Comparison of ENCODE assay signal across 9 mouse cellular contexts in genomic region chr4:148463208-148463960, GRCm38 (mm10). TPM values are rescaled to one million over a fixed set of nuclear protein-coding genes. Genes with fewer than 3 reads are reported as not detected.
DNase-seq lines count a peak whose midpoint lies in the region; ATAC-seq and TF ChIP-seq lines count a peak whose summit lies in the region.
"Had no signal": no experiment of that assay in that cellular context is flagged by ENCODE, and none has a peak within 500 bp of the region (broad histone marks: within the 10 kb centered on the region; RNA-seq: fewer than 3 reads in every experiment).

No protein-coding gene starts in this region.

- H3K4me1 ChIP-seq in forebrain, embryonic 14.5 days (ENCODE audit: control insufficient read depth, insufficient read depth, low read length) = no peaks in the 10 kb centered on the region
- H3K4me1 ChIP-seq in neural tube, embryonic 15.5 days = peaks cover 6% of the 10 kb centered on the region; the same call in 1 of the 2 replicates
- H3K4me1 ChIP-seq: heart, embryonic 15.5 days had no signal

- H3K36me3 ChIP-seq in forebrain, embryonic 14.5 days (ENCODE audit: control insufficient read depth, insufficient read depth, low read length) = peaks cover 95% of the 10 kb centered on the region
- peaks cover 96% of the 10 kb centered on the region for H3K36me3 ChIP-seq in neural tube, embryonic 15.5 days

- no peak overlapping the region for H3K27ac ChIP-seq in gastrocnemius, adult 2 months
- H3K27ac ChIP-seq in forebrain, embryonic 14.5 days (ENCODE audit: low read depth, low read length) = 0 out of 2 replicates have a peak overlapping the region, but pooled peaks have one; percentile 3
- no peak overlapping the region for H3K27ac ChIP-seq in neural tube, embryonic 15.5 days (replicated peaks)
- H3K27ac ChIP-seq: heart, embryonic 15.5 days had no signal

- intact Hi-C loops in gastrocnemius, adult 2 months (cut with DNase I) = no loop called here
- intact Hi-C loops in gastrocnemius, postnatal 14 days (cut with DNase I; ENCODE audit: low total_unique reads) = no loop called here
- intact Hi-C loops in left cerebral cortex, postnatal 14 days (cut with DNase I) = no loop called here

- H3K9me3 ChIP-seq in forebrain, embryonic 14.5 days (replicated peaks; ENCODE audit: control insufficient read depth, low read length) = no peaks in the 10 kb centered on the region
- no peaks in the 10 kb centered on the region for H3K9me3 ChIP-seq in neural tube, embryonic 15.5 days (replicated peaks)
- H3K9me3 ChIP-seq: heart, embryonic 15.5 days had no signal

- H3K4me3 ChIP-seq in gastrocnemius, adult 2 months = no peak overlapping the region
- H3K4me3 ChIP-seq in forebrain, embryonic 14.5 days (ENCODE audit: low read depth, low read length) = no peak overlapping the region
- no peak overlapping the region for H3K4me3 ChIP-seq in neural tube, embryonic 15.5 days (replicated peaks)
- H3K4me3 ChIP-seq: heart, embryonic 15.5 days had no signal

- H3K27me3 ChIP-seq in forebrain, embryonic 14.5 days (replicated peaks; ENCODE audit: control insufficient read depth, insufficient read depth, low read length) = no peaks in the 10 kb centered on the region
- H3K27me3 ChIP-seq in neural tube, embryonic 15.5 days (replicated peaks) = no peaks in the 10 kb centered on the region
- H3K27me3 ChIP-seq: heart, embryonic 15.5 days had no signal

- no peak overlapping the region for H3K9ac ChIP-seq in forebrain, embryonic 14.5 days (ENCODE audit: low read length)
- H3K9ac ChIP-seq in neural tube, embryonic 15.5 days (replicated peaks) = no peak overlapping the region
- H3K9ac ChIP-seq: heart, embryonic 15.5 days had no signal

- ATAC-seq in forebrain, embryonic 14.5 days = peak; percentile 27
- ATAC-seq in neural tube, embryonic 15.5 days (ENCODE audit: low FRiP score) = peak; percentile 43; the same call in 1 of the 2 replicates

- no peak for DNase-seq in gastrocnemius, adult 2 months
- DNase-seq in gastrocnemius, postnatal 14 days = no peak
- peak; percentile 24 for DNase-seq in urinary bladder, postnatal 14 days (ENCODE audit: low spot score)
- DNase-seq in urinary bladder, postnatal 10 days (ENCODE audit: low spot score) = no peak
- peak; percentile 65 for DNase-seq in forebrain, embryonic 14.5 days (ENCODE audit: low spot score)
- DNase-seq in left cerebral cortex, postnatal 14 days (ENCODE audit: low spot score in 2 of 2) = peak; percentile 50 to 59
- no peak for DNase-seq in testis, postnatal 14 days (ENCODE audit: low spot score)

- no peak overlapping the region for H3K4me2 ChIP-seq in forebrain, embryonic 14.5 days (ENCODE audit: low read length)
- no peak overlapping the region for H3K4me2 ChIP-seq in neural tube, embryonic 15.5 days
- H3K4me2 ChIP-seq: heart, embryonic 15.5 days had no signal

- peak; percentile 56 for TF ChIP-seq CTCF in gastrocnemius, adult 2 months (IDR thresholded peaks at IDR 0.05)

- 70% methylated on average over 14 of the region's 14 CpGs for WGBS in forebrain, embryonic 14.5 days
- WGBS in neural tube, embryonic 15.5 days = 71% methylated on average over 14 of the region's 14 CpGs

RNA-seq across cellular contexts. Expression of gene Mtor, which starts 15.0 kb away (rescaled TPM):
- total RNA-seq in gastrocnemius, adult 2 months (2021) = 10 to 100 TPM; 36.3 to 37.1 TPM
- total RNA-seq in gastrocnemius, postnatal 14 days (2021) = 10 to 100 TPM; 27.5 to 31.4 TPM
- polyA plus RNA-seq in forebrain, embryonic 14.5 days (2014; fragmentation: Nextera tagmentation; extraction: Ambion mirVana) = 22.2 and 24.4 TPM in 2 replicates
- 10 to 100 TPM; 87.2 to 89.3 TPM for total RNA-seq in left cerebral cortex, postnatal 14 days (2021)
- polyA plus RNA-seq in neural tube, embryonic 15.5 days (2015; fragmentation: Nextera tagmentation; extraction: Ambion mirVana) = 17.7 and 21.4 TPM in 2 replicates

RNA-seq across cellular contexts. Expression of gene Ubiad1, which starts 18.8 kb away (rescaled TPM):
- total RNA-seq in gastrocnemius, adult 2 months (2021) = 10 to 100 TPM; 10.3 to 18.0 TPM
- 10 to 100 TPM in 1 of 2 experiments, 1 to 10 TPM in 1; 8.4 to 10.1 TPM for total RNA-seq in gastrocnemius, postnatal 14 days (2021)
- polyA plus RNA-seq in forebrain, embryonic 14.5 days (2014; fragmentation: Nextera tagmentation; extraction: Ambion mirVana) = 14.2 and 14.6 TPM in 2 replicates
- total RNA-seq in left cerebral cortex, postnatal 14 days (2021) = 1 to 10 TPM; 8.8 to 9.5 TPM
- 17.7 and 19.7 TPM in 2 replicates for polyA plus RNA-seq in neural tube, embryonic 15.5 days (2015; fragmentation: Nextera tagmentation; extraction: Ambion mirVana)

RNA-seq across cellular contexts. Expression of gene Angptl7, which starts 36.9 kb away (rescaled TPM):
- total RNA-seq in gastrocnemius, adult 2 months (2021) = 10 to 100 TPM; 27.8 to 52.8 TPM
- 10 to 100 TPM; 23.9 to 72.0 TPM for total RNA-seq in gastrocnemius, postnatal 14 days (2021)
- polyA plus RNA-seq in forebrain, embryonic 14.5 days (2014; fragmentation: Nextera tagmentation; extraction: Ambion mirVana) = 0.15 and 0.30 TPM in 2 replicates
- total RNA-seq in left cerebral cortex, postnatal 14 days (2021) = under 1 TPM; 0.31 to 0.44 TPM
- 0.36 and 0.61 TPM in 2 replicates for polyA plus RNA-seq in neural tube, embryonic 15.5 days (2015; fragmentation: Nextera tagmentation; extraction: Ambion mirVana)

Comparison
In these comparisons a context has a peak if more than half of its experiments do, and no peak if none do; other contexts are left out.
1. DNase-seq: peak in urinary bladder, postnatal 14 days (single experiment), forebrain, embryonic 14.5 days (single experiment) and left cerebral cortex, postnatal 14 days (2 of 2); none in gastrocnemius, adult 2 months (single experiment), gastrocnemius, postnatal 14 days (single experiment), urinary bladder, postnatal 10 days (single experiment) and testis, postnatal 14 days (single experiment).
2. RNA of gene Angptl7, which starts 36.9 kb away (total RNA-seq): 23.9 to 72.0 TPM in gastrocnemius, postnatal 14 days and 27.8 to 52.8 TPM in gastrocnemius, adult 2 months; 0.31 to 0.44 TPM in left cerebral cortex, postnatal 14 days; every median in the first group is over 10 times any median in the second.